Mouse (Mus musculus) kidney, postnatal 25 days (tissue): ENCODE data around the gene Fto.

Source experiments
- DNase-seq, 2 experiments: peaks; one replicate each; pipeline ENCODE4 v3.0.0; 2021; ENCODE audit warnings: mixed read lengths in 2 of 2

Fto gene

DNA sequence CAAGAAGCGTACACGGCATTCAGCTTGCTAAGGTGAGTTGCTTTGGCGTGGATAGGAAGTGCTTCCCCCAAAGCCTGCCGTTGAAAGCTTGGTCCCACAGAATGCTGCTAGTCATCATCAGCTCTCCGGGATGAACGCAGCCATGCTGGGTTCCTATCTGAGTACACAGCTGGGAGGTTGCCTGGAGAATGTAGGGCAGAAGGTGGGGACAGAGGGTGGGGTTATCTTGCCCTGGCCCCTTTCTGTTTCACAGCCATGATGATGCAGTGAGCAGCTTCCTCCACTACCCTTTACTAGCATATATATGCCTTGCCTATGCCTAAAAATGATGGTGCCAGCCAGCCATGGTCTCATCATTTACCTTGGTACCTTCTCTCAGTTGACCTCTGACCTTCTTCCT, 147.6 kb downstream of the Fto start:
- DNase-seq: no peak

DNA sequence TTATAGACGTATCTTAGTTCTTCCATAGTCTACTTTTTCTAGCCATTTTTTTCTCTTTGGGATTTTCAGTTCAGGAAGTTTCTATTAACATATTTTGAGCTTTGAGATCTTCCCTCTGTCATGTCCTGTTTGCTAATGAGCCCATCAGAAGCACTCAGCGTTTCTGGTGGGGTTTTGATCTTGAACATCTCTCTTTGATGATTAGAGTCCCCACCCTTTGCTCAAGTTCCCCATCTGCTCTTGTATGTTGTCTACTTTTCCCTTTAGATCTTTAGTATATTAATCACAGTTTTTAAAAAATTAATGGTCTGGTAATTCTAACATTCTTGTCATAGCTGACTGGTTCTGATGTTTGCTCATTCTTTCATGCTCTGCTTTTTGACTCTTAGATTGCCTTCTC, 150.4 kb downstream of the Fto start:
- DNase-seq: no peak

DNA sequence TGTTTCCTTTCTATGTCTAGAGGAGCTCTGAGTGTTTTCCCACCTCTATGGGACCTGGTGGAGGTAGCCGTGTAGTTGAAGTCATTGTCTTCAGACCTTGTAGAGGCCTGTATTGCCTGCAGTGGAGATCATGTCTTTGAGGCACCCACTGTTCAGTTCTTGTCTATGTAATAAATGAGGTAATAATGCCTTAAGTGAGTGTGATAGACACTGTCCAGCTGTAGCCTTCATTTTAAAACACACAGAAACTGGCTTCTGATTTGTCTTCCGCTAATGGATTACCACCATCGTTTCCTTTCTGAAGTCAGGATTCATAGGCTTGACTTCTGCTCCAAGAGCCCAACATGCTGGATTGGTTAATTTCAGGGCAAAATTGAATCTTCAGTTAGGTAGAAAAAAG, 154.1 kb downstream of the Fto start:
- no peak for DNase-seq

DNA sequence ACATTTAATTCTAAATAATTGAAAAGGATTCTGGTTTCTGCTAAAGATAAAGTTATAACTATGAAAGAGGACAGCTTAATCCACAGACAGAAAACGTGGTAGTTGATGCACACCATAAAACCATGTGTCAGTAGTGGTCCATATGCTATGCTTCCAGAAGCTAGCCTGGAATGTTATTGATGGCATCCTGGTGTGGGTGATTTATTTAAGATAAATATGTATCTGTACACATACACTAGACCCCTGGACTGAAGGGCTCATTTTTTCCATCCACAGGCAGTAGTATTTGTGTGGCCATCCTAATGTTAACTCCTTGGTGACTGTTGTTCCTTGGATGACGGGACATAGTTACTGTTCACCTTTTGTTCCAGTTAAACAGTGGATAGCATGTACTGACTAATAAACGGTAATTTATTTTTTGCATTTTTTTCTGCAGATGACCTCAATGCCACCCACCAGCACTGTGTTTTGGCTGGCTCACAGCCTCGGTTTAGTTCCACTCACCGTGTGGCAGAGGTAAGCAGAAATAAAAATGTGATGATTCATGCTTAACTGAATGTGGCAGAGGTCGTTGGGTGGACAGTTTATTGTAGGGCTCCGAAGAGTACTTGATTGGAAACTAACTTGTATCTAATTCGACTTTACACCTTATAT, 154.7 kb downstream of the Fto start:
- peak in 1 of 2 experiments; percentile 40 for DNase-seq

DNA sequence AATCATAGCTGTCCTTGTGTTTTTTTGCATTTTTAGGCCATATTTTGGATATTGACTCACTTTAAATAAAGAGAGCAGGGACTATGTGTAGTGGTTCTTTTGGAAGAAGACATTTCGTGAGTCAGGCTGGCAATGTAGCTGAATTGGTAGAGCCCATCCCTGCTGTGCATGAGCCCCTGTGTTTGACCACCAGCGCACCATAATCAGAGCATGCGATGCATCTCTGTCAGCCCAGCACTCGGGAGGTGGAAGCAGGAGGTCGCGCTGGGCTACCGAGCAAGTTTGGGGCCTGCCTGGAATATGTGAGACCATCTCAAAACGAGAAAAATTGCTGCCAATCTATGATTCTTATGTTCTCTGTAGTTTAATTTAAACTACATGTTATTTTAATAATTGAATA, 156.1 kb downstream of the Fto start:
- no peak for DNase-seq

DNA sequence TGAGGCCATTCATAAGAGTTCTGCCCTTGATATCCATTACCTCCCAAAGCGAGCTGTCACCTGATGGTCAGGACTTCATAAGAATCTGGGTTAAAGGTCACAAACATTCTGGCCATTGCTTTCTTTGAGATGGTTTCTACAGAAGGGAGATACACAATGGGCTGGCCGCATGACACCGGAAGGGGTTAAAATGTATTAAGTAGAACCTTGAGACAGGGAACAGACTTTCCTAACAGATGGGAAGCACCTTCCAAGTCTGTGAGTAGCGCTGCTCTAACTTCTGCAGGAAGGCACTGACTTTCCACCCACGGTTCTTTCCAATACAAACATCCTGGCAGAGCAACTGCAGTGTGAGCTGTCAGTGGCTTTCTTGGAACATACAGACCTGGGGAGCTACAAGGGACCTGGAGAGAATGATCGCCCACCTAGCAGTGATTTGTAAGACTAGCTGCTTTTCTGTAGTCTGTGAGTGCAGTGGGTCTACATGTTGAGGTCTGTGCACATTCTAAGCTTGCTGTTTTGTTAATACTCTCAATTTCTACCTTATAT, 161.5 kb downstream of the Fto start:
- no peak for DNase-seq

DNA sequence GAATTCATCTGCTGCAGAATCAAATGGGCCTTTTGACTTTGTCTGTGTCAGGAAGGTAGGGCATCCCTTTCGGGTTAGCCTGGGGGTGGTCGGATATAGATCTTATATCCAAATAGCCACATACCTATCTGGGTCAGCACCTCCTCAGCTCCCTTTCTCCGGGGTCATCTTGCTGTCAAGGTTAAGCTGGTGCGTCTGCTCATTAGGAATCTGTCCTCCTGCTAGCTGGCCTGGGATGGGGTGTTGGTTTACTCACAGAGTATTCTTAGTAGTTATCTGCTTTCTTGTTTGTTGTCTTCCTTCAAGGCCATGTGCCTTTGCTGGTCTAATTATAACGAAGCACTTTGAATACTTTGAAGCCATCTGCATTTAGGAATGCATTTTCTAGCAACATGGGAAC, 163.7 kb downstream of the Fto start:
- no peak for DNase-seq

DNA sequence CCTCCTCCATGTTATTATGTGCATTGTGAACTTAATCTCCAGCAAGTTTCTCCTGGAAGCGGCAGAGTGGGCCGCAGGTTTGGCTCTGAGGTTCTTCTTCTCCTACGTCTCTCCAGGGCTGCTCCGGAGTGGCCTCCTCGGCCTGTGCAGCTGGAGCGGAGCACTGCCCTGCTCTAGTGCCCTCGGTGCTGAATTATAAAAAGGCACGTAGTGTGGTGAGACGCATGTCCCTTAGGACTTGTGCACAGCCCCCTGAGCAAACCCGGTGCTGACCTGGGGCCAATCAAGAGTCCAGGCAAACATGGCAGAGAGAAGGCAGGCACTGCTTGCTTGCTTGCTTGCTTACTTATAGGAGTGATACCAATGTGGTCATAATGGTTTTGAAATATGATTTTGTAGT, 164.1 kb downstream of the Fto start:
- DNase-seq: no peak

DNA sequence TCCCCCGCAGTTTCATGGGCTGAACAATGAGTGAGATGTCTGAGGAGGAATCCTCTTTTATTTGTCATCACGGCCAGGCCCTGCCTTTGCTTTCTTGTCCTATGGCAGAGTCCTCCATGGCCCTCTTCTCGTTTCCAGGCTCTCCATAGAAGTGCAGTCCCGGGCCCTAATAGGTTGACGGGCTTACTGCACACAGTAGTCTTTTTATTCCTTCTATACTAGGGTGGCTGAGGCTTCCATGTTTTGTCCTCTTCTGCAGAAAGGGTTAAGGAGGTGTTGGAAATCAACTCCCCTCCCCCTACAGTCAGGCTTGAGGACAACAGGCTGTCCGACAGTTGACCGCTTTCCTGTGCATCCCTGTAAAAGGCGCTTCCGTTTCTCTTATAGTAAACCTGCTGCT, 169.2 kb downstream of the Fto start:
- DNase-seq: no peak

DNA sequence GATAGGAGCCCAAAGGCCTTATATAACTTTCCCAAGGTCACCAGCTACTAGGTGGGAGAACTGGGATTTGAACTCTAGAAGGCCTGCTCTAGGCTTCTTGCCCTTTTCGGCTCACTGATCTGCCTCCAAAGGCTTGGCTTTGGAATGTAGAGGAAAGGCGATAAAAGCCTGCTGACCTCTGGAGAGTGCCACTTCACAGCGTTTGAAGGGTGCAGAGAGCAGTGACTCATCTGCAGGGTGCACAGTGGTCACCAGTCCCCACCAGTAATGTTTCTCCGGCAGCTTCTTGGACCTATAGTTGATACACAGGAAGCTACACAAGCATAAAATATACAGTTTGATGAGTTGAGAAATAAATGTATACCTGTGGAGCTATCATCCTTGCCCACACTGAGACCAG, 173.1 kb downstream of the Fto start:
- no peak for DNase-seq

DNA sequence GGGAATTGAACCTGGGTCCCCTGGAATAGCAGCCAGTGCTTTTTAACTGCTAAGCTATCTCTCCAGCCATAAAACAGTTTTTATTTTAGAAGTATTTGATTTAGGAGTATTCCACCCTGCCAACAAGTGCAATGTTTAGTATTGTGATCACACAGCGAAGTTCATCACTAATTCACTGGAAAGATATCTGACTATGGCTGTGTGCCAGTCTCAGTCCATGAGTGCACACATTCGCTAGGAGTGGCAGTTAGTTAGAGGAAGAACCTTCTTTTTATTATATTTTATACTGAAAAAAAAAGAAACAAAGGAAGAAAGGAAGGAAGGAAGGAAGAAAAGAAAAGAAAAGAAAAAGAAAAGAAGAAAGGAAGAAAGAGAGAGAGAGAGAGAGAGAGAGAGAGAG, 174.1 kb downstream of the Fto start:
- DNase-seq: no peak

DNA sequence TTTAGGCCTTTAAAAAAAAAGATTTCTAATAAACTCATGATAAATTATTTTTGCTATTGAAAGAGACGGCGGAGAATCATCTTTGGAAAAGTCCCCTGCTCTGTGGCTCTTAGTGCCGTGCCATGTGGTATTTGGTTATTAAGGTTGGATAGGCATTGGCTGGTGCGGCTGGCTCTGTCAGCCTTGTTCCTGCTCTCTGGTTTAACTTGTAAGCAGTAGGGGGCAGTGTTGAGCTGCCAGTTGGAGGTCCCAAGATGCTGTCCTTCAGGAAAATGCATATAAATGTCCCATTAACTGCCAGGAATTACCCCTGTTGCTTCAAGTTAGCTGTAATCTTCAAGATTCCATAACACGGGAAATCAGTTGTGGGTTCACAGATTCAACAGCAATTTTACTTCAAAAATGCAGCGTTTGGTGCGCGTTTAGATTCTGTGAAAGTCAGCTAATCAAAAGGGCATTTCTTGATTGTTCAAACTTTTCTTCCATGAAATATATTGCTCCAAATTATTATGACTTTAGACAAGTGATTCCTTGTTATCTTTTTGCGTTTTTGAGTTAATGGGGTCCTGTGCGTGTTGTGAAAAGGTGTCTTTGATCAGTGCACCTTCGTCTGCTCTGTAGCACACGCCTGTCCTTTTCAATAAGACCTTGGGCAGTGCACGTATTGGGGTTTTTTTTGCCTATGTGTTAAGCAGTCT, 174.9 kb downstream of the Fto start:
- peak; percentile 77 to 85 for DNase-seq

DNA sequence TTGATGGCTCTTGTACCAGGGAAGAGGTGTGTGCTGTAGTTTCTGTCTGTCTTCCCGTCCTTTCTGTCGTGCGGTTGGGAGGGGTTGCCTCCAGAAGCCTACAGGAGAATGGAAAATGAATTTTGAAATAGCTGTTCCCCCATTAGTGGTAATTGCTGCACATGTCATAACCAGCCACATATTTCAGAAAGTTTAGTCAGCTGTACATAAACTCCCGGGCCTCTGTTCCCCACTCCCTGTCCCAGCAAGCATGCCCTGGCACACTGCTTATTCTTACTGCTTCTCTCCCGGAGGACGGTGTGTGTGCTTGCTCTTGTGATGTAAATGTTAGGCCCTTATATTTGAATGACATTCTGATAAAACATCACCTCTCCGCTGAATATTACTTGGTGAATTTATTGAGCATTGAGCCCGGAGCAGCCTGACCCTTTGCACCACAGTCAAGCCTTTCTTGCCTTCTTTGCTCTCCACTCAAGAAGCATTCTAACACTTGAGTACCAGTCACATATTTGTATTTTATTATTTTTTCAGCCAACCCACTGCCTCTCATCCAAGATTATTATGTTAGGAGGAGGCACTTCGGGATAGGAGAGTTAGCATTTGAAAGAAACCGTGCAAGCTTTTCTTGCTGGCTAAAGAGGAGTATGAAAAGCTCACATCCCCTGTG, 175.6 kb downstream of the Fto start:
- DNase-seq: no peak

DNA sequence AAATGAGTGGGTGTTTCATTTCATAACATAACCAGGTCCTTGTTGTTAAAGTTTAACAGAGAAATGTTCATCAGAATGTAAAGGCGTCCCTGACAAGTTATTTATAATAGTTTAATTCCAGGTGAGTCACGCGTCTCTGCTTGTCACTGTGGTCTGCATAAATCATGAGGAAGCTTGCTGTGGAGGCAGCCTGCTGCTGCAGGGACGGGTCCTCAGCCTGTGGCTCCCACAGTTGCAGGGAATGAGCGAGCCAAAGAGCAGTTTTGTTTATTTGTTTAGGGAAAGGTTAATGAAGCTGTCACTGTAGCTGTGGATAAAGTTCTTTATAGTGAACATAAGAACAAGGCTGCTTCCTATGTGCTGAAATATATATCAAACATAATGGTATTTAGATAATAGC, 176.7 kb downstream of the Fto start:
- no peak for DNase-seq

DNA sequence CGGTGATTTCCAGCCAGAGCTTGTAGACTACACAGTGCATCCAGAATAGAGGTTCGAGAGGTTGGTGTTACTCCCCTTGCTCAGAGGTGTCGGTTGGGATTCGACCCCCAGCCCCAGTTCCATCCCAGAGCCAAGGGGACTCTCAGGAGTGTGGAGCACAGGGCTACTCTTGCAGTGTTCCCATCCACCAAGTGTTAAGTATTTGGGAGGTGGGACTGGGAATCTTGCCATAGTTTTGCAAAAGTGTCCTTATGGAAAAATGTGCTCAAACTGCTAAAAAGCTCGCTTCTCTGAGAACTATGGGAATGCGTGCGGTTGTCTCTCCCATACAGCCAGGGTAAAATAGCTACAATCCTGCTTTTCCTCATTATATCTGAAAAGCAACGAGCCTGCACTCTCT, 180.0 kb downstream of the Fto start:
- DNase-seq: no peak

DNA sequence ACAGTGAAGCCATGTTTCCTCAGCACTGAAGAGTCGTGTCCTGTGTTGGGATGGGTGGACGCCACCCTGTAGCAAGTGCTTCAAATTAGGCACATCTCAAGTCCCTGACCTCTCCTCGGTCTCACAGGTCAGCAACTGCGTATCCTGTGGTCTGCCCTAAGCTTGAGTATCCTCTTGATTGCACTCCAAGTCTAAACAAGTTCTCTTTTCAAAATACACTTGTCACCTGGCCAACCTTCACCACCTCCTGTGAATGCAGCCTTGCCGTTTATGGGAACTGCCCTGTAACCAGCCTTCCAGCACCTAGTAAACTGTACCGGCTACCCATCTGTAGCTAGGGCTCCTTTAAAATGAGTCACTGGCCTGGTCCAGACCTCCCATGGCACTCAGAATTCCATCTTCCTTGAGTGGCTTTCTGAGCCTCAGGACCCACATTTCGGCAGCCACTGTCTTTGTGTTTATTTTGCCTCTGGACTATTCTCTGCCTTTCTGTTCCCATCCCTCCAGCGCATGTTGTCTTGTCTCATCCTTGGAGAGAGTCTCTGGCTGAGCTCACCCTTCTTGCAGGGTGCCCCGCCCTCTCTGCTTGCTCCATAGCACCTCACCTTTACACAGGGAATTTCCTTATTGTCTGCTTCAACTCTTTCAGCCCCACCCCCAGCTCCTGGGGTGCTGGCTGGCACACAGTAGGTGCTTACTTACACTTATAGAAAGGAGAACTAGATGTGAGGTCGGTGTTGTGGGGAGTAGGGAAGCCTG, 181.4 kb downstream of the Fto start:
- DNase-seq: no peak

DNA sequence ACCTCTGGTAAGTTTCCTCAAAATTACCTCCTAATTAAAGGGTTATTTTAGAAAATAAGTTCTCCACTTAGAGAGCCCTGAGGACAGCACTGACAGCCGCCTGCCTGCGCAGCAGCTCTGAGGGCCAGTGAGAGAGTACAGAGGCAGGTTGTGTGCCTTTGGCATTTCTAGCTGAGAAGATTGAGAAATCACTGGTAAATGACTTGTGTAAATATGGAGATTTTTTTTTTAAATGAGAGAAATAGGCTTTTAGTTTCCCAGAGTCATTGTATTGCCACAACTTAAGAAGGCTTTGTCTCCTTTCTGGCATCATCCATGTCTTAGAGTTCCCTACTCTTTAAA, 181.9 kb downstream of the Fto start:
- DNase-seq: no peak

DNA sequence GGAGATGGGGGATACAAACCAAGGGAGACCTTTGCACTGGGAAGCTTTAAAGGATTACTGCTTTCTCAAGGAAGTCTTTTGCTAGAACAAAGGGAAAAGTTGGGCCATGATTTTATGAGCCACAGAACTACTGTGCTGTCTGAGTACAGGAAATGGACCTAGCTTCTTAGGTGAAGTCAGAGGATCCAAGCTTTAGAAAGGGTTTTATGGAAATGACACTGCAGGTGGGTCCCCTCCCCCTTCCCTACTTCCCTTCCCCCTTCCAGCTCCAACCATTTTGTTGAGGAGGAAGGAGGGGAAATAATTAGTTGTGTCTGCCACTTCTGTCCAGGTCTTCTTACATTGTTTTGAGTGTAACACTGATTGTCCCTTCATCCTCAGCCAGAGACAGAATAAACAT, 182.7 kb downstream of the Fto start:
- no peak for DNase-seq

DNA sequence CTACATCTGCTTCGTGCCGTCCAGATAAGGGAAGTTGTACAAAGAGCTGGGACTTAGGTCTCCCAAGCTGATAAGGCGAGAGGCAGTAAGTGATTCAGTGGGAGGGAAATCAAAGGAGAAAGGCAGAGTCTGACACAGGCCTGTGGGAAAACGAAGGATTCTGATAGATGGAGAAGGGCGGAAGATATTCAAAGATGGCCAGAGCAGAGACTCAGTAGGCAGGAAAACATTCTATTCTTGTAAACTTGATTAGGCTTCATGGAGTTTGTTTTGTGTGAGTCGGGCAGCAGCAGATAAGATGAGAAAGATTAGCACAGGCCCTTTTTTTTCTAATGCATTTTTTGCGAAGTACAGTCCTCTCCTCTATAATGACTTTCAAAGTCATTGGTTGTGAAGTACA, 183.6 kb downstream of the Fto start:
- DNase-seq: no peak

DNA sequence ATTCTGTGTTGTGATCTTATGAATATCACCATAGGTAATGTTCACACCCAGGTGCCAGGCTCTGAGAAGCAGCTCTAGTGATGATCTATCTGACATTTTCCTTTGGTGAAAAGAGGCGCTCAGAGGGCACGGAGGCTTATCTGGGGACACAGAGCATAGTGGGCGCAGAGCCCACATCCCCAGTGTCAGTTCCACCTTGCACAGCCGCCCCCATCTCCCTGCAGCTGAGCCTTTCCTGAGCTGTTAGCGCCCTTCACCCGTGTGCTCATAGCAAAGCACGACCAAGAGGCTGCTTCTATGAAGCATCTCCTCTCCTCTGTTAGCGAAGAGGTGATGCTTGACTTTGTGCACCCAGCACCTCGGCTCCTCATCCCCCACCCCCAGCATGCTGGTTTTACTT, 185.3 kb downstream of the Fto start:
- DNase-seq: no peak

DNA sequence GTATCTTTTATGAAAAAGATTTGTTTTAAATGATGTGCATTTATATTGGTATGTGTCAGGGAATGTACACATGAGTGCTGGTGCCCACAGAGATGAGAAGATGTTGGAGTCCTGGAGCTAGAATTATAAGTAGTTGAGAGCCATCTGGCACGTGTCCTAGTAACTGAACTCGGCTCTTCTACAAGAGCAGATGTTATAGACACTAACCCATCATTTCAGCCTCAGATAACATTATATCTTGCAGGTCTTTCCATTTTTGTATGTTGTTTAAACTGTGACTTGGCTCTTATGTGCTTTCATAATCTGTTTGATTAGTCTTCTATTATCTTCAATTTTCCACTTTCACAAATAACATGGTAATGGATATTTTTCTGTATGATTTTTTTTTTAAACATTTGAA, 186.0 kb downstream of the Fto start:
- DNase-seq: no peak

DNA sequence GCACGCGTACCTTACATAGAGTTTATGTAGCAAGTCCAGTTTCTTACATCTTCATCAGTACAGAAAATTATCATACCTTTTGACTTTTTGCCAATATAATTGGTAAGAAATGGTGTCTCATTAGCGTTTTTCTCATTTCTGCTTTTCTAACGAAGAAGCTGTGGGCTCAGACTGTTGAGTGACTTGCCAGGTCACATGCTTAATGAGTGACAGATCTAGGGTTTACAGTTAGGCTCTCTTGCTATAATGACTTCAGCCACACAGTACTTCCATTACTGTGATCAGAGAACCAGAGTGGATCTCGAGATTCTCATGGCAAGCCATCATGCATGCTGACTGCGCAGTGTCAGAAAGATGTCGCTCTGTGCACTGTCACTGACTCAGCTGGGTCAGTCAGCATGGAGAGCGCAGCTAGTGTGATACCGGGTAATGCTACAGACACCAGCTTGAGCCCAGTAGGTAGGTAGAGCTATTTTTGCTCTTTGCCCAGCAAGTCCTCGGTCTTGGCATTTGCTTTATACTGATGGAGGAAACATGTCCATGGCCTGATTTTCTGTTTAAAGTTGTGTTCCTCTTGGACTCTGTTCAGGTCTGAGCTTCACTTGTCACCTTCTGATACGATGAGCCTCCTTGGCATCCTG, 188.8 kb downstream of the Fto start:
- DNase-seq: no peak

DNA sequence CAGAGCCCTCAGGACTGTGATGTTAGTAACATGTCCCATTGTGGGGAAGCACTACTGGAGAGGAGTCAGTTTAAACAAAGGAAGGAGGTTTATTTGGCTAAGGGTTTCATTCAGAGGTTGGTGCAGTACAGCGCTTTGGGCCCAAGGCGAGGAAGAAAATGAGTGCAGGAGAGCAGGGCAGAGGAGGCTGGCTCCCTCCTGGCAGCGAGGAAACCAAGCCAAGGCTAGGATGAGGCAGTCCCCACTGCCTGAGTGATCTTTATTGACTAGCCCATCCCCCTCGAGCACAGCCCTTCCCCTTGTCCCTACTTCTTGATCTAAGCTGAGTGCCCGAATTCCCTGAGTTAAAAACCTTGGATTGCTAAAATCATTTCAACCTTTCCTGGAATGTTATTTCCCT, 189.5 kb downstream of the Fto start:
- DNase-seq: no peak
